Mouse (Mus musculus): ENCODE results near the gene Gba2.

DNA sequence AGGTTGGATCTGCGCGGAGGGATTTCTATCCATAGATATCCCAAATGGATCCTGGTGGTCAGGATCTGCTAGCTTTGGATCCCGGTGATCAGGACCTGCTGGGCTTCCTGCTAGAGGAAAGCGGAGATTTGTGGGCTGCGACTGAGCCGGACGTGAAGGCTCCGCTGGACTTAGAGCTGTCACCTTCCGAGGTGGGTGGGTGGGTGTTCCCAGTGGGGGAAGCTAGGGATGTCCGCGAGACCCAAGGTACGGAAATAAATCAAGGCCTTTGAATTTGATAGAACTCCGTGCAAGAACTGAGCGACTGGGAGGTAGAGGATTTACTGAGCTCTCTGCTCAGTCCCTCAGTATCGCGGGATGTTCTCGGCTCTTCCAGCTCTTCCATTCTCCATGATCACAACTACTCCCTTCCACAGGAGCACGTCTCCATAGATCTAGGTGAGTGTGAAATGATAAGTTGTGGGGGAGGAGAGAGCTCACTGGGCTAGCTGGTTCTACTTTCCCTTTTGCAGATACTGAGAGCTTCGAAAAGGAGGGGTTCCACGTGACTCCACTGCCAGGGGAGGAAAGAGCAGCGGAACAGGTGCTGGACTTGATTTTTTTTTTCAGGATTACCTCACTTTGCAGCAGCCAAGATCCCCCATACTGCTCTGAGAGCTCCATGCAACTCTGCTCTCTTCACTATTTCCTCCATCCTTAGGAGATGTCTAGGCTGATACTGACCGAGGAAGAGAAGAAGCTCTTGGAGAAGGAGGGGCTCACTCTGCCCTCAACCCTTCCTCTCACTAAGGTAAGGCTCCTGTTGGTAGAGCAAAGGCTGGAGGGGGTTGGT is 15.7 kb downstream of the Gba2 start:
- TF ChIP-seq CTCF (IDR thresholded peaks at IDR 0.05) (no peak), EP300 (IDR thresholded peaks at IDR 0.05) (no peak; the same call in 1 of the 2 replicates)

Data from lung, postnatal 0 days (tissue).